Mouse (Mus musculus): Measurements from ENCODE around the gene Mtfmt.

DNA sequence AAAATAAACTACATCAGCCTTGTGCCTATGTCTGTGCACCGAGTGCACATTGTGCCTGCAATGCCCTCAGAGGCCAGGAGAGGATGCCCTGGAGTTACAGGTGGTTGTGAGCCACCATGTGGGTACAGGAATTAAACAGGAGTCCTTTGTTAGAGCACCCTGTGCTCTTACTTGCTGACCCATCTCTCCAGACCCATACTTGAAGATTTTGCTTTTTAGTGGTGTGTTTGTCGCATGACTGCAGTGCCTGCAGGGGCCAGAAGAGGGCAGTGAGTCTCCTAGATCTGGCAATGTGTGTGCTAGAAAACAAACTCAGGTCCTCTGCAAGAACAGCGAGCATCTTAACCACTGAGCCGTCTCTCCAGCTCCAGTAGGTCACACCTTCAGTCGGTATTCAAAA, 1.4 kb upstream of the Mtfmt start:
- TF ChIP-seq GATA1 (IDR thresholded peaks at IDR 0.05; ENCODE audit: borderline replicate concordance, low read length) (no peak), FLI1 (IDR thresholded peaks at IDR 0.05; ENCODE audit: low read length) (no peak)
